Mouse (Mus musculus) ES-E14 (cell line): Measurements from ENCODE around the gene Snrk. TPM values are rescaled to one million over a fixed set of nuclear protein-coding genes. Genes with fewer than 3 reads are reported as not detected.

ENCODE experiments used
- DNase-seq: peaks from one replicate; pipeline ENCODE4 v3.0.0-alpha.2; 2013; ENCODE audit warnings: low read depth, low spot score
- H3K27ac ChIP-seq: 2 replicates; pipeline ENCODE4 v1.5.1; 2012; ENCODE audit warnings: low read depth, mild to moderate bottlenecking, low read length, moderate library complexity, mixed read lengths; ENCODE audit not compliant: poor library complexity, insufficient read depth, severe bottlenecking
- H3K36me3 ChIP-seq: 2 replicates; pipeline ENCODE4 v1.6.1; 2012; ENCODE audit warnings: mild to moderate bottlenecking, low read length, moderate library complexity, mixed read lengths; ENCODE audit not compliant: control insufficient read depth, poor library complexity, insufficient read depth, severe bottlenecking
- H3K4me1 ChIP-seq, 2 experiments: fragments of 150-350 bp in 1 of 2; sonication (generic) in 1 of 2; 2 replicates each; pipeline ENCODE4 v1.6.1; 2012; ENCODE audit warnings: low read length in 2 of 2, mild to moderate bottlenecking in 1 of 2, mixed read lengths in 1 of 2; ENCODE audit not compliant: control insufficient read depth in 2 of 2, insufficient read depth in 2 of 2, poor library complexity in 1 of 2
- H3K4me3 ChIP-seq, 2 experiments: fragments of 150-350 bp in 1 of 2; sonication (generic) in 1 of 2; 2 replicates each; pipeline ENCODE4 v1.5.1; 2012; ENCODE audit warnings: low read length in 2 of 2, low read depth in 1 of 2, mild to moderate bottlenecking in 1 of 2, mixed read lengths in 1 of 2; ENCODE audit not compliant: insufficient read depth in 1 of 2, poor library complexity in 1 of 2, severe bottlenecking in 1 of 2
- H3K9ac ChIP-seq: 2 replicates; pipeline ENCODE4 v1.6.1; 2012; ENCODE audit warnings: low read depth, mild to moderate bottlenecking, low read length, mixed read lengths; ENCODE audit not compliant: poor library complexity, insufficient read depth, severe bottlenecking
- H3K9me3 ChIP-seq: fragments of 150-350 bp; sonication (generic); 2 replicates; pipeline ENCODE4 v1.6.1; 2012; ENCODE audit warnings: low read depth, mild to moderate bottlenecking, low read length; ENCODE audit not compliant: control insufficient read depth, insufficient read depth
- CHD2 ChIP-seq: IDR thresholded peaks from 2 replicates; pipeline ENCODE4 v1.6.1; 2014; ENCODE audit warnings: mild to moderate bottlenecking, low read depth, low read length, inconsistent platforms
- HCFC1 ChIP-seq: IDR thresholded peaks from 2 replicates; pipeline ENCODE4 v1.6.1; 2012; ENCODE audit warnings: low read length, inconsistent platforms, borderline replicate concordance; ENCODE audit not compliant: insufficient read depth
- MAFK ChIP-seq: IDR thresholded peaks from 2 replicates; pipeline ENCODE4 v1.6.1; 2014; ENCODE audit warnings: mild to moderate bottlenecking, low read depth, low read length, inconsistent platforms; ENCODE audit not compliant: insufficient read depth
- ZC3H11A ChIP-seq: IDR thresholded peaks from 2 replicates; pipeline ENCODE4 v1.6.1; 2012; ENCODE audit warnings: low read depth, mild to moderate bottlenecking, inconsistent platforms, low read length, borderline replicate concordance
- ZNF384 ChIP-seq: IDR thresholded peaks from 2 replicates; pipeline ENCODE4 v1.6.1; 2012; ENCODE audit warnings: low read depth, low read length, inconsistent platforms
- in situ Hi-C, 2 experiments: fragments of 600-800 bp; cut with MboI; formaldehyde crosslinking; loops; one replicate each; pipeline ENCODE4 v1.15.1; 2025; ENCODE audit warnings: low sequenced_read_pairs in 2 of 2, inconsistent platforms in 1 of 2; ENCODE audit not compliant: unreplicated experiment in 2 of 2
- total RNA-seq: library from RNA; depleted of rRNA; stranded (reverse); fragments of 300-350 nt; gene quantifications from 2 replicates; pipeline ENCODE4 v1.2.3, GENCODE M21; 2012

The Snrk gene
- total RNA-seq, 1 experiment: 10.0 TPM

DNA sequence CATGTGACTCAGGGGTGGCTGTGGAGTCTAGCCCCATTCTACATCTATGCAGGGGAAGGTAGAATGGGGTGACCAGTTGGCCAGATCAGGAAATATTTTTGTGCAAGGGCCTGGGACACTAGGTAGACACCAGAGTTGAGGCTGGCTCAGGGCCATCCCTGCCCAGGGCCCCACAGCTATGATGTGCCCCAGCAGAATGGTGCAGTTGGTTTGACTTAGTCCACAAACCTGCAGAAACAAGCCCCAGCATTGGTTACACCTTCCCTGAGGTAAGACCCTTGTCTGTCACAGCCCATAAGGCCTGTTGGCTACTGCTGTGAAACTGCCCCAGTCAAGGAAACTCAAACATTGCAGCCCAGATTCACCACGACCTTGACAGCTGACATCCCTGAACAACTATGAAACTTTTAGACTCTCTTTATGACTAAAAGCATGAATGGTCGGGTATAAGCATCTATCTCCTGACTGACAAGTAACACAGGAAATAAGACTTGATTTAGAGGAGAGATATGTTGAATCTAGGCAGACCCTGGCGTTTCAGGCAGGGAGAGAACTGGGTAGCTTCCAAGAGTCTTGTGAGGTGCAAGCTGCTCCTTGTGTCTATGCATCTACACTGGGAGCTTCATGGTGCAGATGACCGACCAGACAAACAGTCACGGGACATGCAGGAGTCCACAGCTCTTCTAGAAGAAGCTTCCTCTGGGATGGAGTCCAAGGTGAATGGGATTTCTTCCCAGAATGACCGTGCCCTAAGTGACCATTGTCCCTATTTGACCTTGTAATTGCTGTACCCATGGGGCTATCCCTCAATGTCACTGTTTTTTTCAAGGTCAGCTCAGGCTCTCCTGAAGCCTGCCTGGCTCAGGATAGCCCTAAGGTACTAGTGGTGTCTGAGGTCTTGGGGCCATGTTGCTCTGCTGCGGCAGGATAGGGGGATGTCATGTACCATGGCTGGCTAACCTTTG lies 60.5 kb downstream of the Snrk start:
- Histone ChIP-seq H3K4me3 (no peak overlapping the region), H3K9ac (no peak overlapping the region), H3K27ac (no peak overlapping the region), H3K9me3 (no peaks in the 10 kb centered on the region), H3K4me1 (no peaks in the 10 kb centered on the region), H3K36me3 (no peaks in the 10 kb centered on the region)
- DNase-seq: no peak
- TF ChIP-seq CHD2 (no peak), ZNF384 (no peak), MAFK (no peak), ZC3H11A (no peak), HCFC1 (no peak)
- in situ Hi-C loops: no loop called here

DNA sequence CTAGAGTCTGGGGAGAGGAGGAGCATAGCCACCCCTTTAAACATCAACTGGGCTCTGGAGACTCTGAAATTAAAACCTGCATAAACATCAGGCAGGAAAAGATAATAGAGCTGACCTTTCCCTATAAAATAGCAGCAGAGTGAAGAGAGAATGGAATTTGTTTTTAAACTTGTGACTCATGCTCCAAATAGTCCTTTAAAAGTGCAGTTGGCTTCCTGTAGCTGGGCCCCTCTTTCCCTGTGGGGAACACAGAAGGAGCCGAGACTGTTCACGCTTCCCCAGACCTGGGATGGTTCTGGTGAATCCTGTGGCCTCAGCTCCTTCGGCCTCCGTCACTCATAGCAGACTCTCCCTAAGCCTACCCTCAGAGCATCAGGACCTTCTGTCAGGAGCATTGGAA lies 61.4 kb downstream of the Snrk start:
- in situ Hi-C loops: no loop called here
- H3K27ac ChIP-seq: no peak overlapping the region

DNA sequence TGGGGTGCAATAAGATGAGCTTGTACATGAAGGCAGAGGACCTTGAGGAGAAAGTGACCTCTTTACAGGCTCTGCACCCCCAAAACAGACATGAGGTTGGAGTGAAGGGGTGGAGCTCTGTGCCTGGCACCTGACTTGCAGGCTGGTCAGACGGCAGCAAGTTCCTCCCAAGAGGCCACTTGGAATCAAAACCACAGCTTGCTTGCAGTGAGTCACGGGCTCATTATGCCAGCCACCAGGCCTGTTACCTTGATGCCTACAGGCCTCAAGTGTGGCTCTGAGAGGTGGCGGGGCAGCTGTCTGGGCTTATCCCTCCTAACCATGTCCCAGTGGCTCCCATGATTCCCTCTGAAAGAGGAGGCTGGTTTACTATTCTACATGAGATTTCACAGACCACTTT lies 63.0 kb downstream of the Snrk start:
- Histone ChIP-seq H3K9ac (no peak overlapping the region), H3K4me1 (no peaks in the 10 kb centered on the region), H3K9me3 (no peaks in the 10 kb centered on the region), H3K27ac (no peak overlapping the region), H3K4me3 (no peak overlapping the region), H3K36me3 (no peaks in the 10 kb centered on the region)
- TF ChIP-seq ZNF384 (no peak), MAFK (no peak), HCFC1 (no peak), CHD2 (no peak), ZC3H11A (no peak)
- in situ Hi-C loops: no loop called here
- no peak for DNase-seq

More for the DNA sequence above, 61.4 kb downstream of the Snrk start:
- no peaks in the 10 kb centered on the region for H3K36me3 ChIP-seq
- no peak overlapping the region for H3K4me3 ChIP-seq
- TF ChIP-seq MAFK (no peak), ZNF384 (no peak), HCFC1 (no peak), ZC3H11A (no peak), CHD2 (no peak)
- H3K9me3 ChIP-seq: no peaks in the 10 kb centered on the region
- H3K4me1 ChIP-seq: no peaks in the 10 kb centered on the region
- H3K9ac ChIP-seq: no peak overlapping the region
- DNase-seq: no peak

DNA sequence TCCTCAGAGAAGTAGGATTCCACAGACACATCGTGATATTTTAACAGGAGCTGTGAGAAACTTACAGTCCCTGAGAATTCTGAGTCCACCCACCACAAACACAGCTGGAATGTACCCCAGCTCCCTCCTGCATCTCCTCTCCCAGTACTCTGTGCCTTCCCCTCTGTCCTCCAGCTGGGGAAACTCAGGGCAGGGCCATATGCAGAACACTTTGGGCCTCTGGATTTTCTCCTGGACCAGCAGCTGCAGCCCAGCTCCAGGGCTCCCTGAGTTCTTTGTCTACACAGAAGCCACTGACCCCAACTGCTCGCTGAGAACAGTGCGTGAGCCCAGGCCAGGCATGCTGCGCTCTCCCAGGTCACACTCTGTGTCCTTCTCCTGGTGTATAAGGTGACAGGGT lies 66.0 kb downstream of the Snrk start:
- no peak for TF ChIP-seq ZC3H11A
- TF ChIP-seq HCFC1: no peak
- Histone ChIP-seq H3K9me3 (no peaks in the 10 kb centered on the region), H3K4me3 (no peak overlapping the region), H3K27ac (no peak overlapping the region), H3K9ac (no peak overlapping the region), H3K36me3 (no peaks in the 10 kb centered on the region), H3K4me1 (no peaks in the 10 kb centered on the region)
- no peak for DNase-seq
- in situ Hi-C loops: no loop called here
